Mouse (Mus musculus) kidney, postnatal 0 days (tissue): ENCODE data around the gene Tyw5. TPM values are rescaled to one million over a fixed set of nuclear protein-coding genes. Genes with fewer than 3 reads are reported as not detected.

Experiments used
- ATAC-seq: fragments of 200-750 bp; cut with Nextera tagmentation; replicated peaks from 2 replicates; pipeline ENCODE4 v1.8.0; 2017; ENCODE audit warnings: low read depth, moderate number of reproducible peaks, moderate TSS enrichment, moderate library complexity; ENCODE audit not compliant: low FRiP score
- DNase-seq: peaks from one replicate; pipeline ENCODE4 v3.0.0-alpha.2; 2016; ENCODE audit warnings: low spot score
- H3K27ac ChIP-seq: fragments of 300-500 bp; sonication (generic); 2 replicates; pipeline ENCODE4 v1.5.1; 2014; ENCODE audit warnings: mild to moderate bottlenecking
- H3K27me3 ChIP-seq: fragments of 300-500 bp; sonication (generic); 2 replicates; pipeline ENCODE4 v1.6.1; 2014; ENCODE audit warnings: low read length, mixed read lengths; ENCODE audit not compliant: insufficient read depth
- H3K36me3 ChIP-seq: fragments of 300-500 bp; sonication (generic); 2 replicates; pipeline ENCODE4 v1.6.1; 2014; ENCODE audit warnings: low read length, mixed read lengths; ENCODE audit not compliant: insufficient read depth
- H3K4me1 ChIP-seq: fragments of 300-500 bp; sonication (generic); replicated peaks from 2 replicates; pipeline ENCODE4 v1.6.1; 2014; ENCODE audit warnings: antibody characterized with exemption, low read length, mixed read lengths; ENCODE audit not compliant: insufficient read depth
- H3K4me2 ChIP-seq: fragments of 300-500 bp; sonication (generic); 2 replicates; pipeline ENCODE4 v1.6.1; 2014; ENCODE audit warnings: mild to moderate bottlenecking, low read length, moderate library complexity, mixed read lengths
- H3K4me3 ChIP-seq: fragments of 300-500 bp; sonication (generic); replicated peaks from 2 replicates; pipeline ENCODE4 v1.5.1; 2014; ENCODE audit warnings: low read depth, low read length
- H3K9ac ChIP-seq: fragments of 300-500 bp; sonication (generic); 2 replicates; pipeline ENCODE4 v1.6.1; 2014; ENCODE audit warnings: low read depth, low read length
- H3K9me3 ChIP-seq: fragments of 300-500 bp; sonication (generic); replicated peaks from 2 replicates; pipeline ENCODE4 v1.6.1; 2016; ENCODE audit warnings: low read length, inconsistent platforms, mixed read lengths
- CTCF ChIP-seq: IDR thresholded peaks from 2 replicates; pipeline ENCODE4 v1.5.1; 2016; ENCODE audit warnings: antibody characterized with exemption, low read depth, mild to moderate bottlenecking, moderate library complexity
- WGBS: fragments of 180-500 bp; shearing (Covaris S2); extraction: QIAGEN DNeasy Blood & Tissue Kit; methylation state at CpG from one replicate; pipeline ENCODE4 v1.1.7; 2014; 5-methylcytosine and 5-hydroxymethylcytosine counted together
- polyA plus RNA-seq: library from polyadenylated mRNA; unstranded; fragments of >200 nt; fragmentation: Nextera tagmentation; extraction: Ambion mirVana; gene quantifications from 2 replicates; pipeline ENCODE4 v1.2.1, GENCODE M21; 2015

Tyw5 gene
- polyA plus RNA-seq, 1 experiment from 2014 or later: 27.5 TPM

GRCm38 (mm10) chr1:57436408-57436807 is 29.5 kb upstream of the Tyw5 start:
- H3K27me3 ChIP-seq: no peaks in the 10 kb centered on the region
- H3K4me3 ChIP-seq: peak overlapping the region; percentile 27
- H3K9ac ChIP-seq: 0 out of 2 replicates have a peak overlapping the region, but pooled peaks have one; percentile 36
- H3K27ac ChIP-seq: peak overlapping the region; percentile 72
- no peak for TF ChIP-seq CTCF
- H3K4me1 ChIP-seq: no peaks in the 10 kb centered on the region; the same call in 1 of the 2 replicates
- H3K9me3 ChIP-seq: no peaks in the 10 kb centered on the region
- 23% methylated on average over 9 of the region's 9 CpGs for WGBS
- DNase-seq (peak; percentile 82), ATAC-seq (no peak)
- H3K4me2 ChIP-seq: peak overlapping the region; percentile 53
- H3K36me3 ChIP-seq: no peaks in the 10 kb centered on the region

GRCm38 (mm10) chr1:57433141-57433540 is 26.2 kb upstream of the Tyw5 start:
- H3K4me3 ChIP-seq: no peak overlapping the region
- no peak for TF ChIP-seq CTCF
- no peak overlapping the region for H3K4me2 ChIP-seq
- H3K9ac ChIP-seq: no peak overlapping the region
- no peak overlapping the region for H3K27ac ChIP-seq
- H3K4me1 ChIP-seq: peaks cover 3% of the 10 kb centered on the region; the same call in 1 of the 2 replicates
- no peaks in the 10 kb centered on the region for H3K27me3 ChIP-seq
- no peak for ATAC-seq
- WGBS: 94% methylated on average over 7 of the region's 7 CpGs
- no peaks in the 10 kb centered on the region for H3K9me3 ChIP-seq
- no peaks in the 10 kb centered on the region for H3K36me3 ChIP-seq
- no peak for DNase-seq

- Histone ChIP-seq H3K36me3 (no peaks in the 10 kb centered on the region), H3K27ac (no peak overlapping the region), H3K4me3 (0 out of 2 replicates have a peak overlapping the region, but pooled peaks have one; percentile 4), H3K27me3 (no peaks in the 10 kb centered on the region), H3K9ac (no peak overlapping the region), H3K4me1 (0 out of 2 replicates have a peak, but pooled peaks cover 3% of the 10 kb centered on the region), H3K9me3 (no peaks in the 10 kb centered on the region), H3K4me2 (peak overlapping the region; percentile 19; the same call in 1 of the 2 replicates)
- DNase-seq: peak; percentile 80
- TF ChIP-seq CTCF: no peak
- no peak for ATAC-seq
- WGBS: 2% methylated on average over 12 of the region's 12 CpGs
Observed at GRCm38 (mm10) chr1:57429786-57430483, 23.0 kb upstream of the Tyw5 start.

GRCm38 (mm10) chr1:57428368-57429308 is 21.7 kb upstream of the Tyw5 start:
- Histone ChIP-seq H3K9ac (no peak overlapping the region), H3K4me1 (0 out of 2 replicates have a peak, but pooled peaks cover 3% of the 10 kb centered on the region), H3K4me2 (peak overlapping the region; percentile 45; the same call in 1 of the 2 replicates), H3K4me3 (no peak overlapping the region), H3K27ac (no peak overlapping the region), H3K27me3 (no peaks in the 10 kb centered on the region), H3K9me3 (no peaks in the 10 kb centered on the region), H3K36me3 (no peaks in the 10 kb centered on the region)
- DNase-seq: peak; percentile 91
- 55% methylated on average over 16 of the region's 16 CpGs for WGBS
- peak; percentile 59 for ATAC-seq
- TF ChIP-seq CTCF: peak; percentile 92

- Histone ChIP-seq H3K4me3 (no peak overlapping the region), H3K9ac (no peak overlapping the region), H3K4me1 (no peaks in the 10 kb centered on the region), H3K27ac (no peak overlapping the region), H3K9me3 (no peaks in the 10 kb centered on the region), H3K4me2 (no peak overlapping the region), H3K36me3 (no peaks in the 10 kb centered on the region), H3K27me3 (no peaks in the 10 kb centered on the region)
- WGBS: 7% methylated on average over 1 of the region's 1 CpGs
- peak; percentile 87 for TF ChIP-seq CTCF
- peak; percentile 90 for DNase-seq
- no peak for ATAC-seq
Observed at GRCm38 (mm10) chr1:57423696-57424095, 16.8 kb upstream of the Tyw5 start.

GRCm38 (mm10) chr1:57413397-57413796 is 6.5 kb upstream of the Tyw5 start:
- no peaks in the 10 kb centered on the region for H3K9me3 ChIP-seq
- H3K27me3 ChIP-seq: no peaks in the 10 kb centered on the region
- no peak overlapping the region for H3K4me2 ChIP-seq
- WGBS: 88% methylated on average over 2 of the region's 2 CpGs
- H3K27ac ChIP-seq: no peak overlapping the region
- peaks cover 26% of the 10 kb centered on the region for H3K36me3 ChIP-seq
- no peak for TF ChIP-seq CTCF
- H3K4me3 ChIP-seq: no peak overlapping the region
- ATAC-seq (no peak), DNase-seq (no peak)
- no peak overlapping the region for H3K9ac ChIP-seq
- no peaks in the 10 kb centered on the region for H3K4me1 ChIP-seq
